14 mouse cellular contexts compared by ENCODE assay signal in the genomic region with DNA sequence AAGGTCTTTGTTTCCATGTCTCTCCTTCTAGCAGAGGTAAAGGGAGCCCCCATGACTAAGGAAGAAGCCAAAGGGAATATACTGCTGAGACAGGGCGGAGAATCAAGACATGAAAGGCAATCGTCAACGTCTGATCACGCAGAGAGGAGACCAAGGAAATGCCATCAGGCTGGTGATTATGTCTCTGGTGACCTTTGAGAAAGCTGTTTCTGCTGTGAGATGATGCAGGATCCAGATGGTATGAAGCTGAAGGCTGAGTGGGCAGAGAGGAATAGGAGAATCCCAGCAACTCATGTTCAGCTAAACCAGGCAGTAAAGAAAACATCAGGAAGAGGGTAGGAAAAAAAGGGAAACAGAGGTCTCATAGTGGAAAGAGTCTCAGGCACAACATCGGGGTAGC. TPM values are rescaled to one million over a fixed set of nuclear protein-coding genes. Genes with fewer than 3 reads are reported as not detected.
"Had no signal": no experiment of that assay in that cellular context is flagged by ENCODE, and none has a peak within 500 bp of the region (broad histone marks: within the 10 kb centered on the region; RNA-seq: fewer than 3 reads in every experiment).

No protein-coding gene starts in this region.

- H3K4me3 ChIP-seq: limb, embryonic 15.5 days; liver, embryonic 13.5 days; lung, embryonic 15.5 days; megakaryocyte, embryonic 14.5 days; midbrain, embryonic 15.5 days; neural tube, embryonic 13.5 days had no signal

- DNase-seq: kidney, adult 11 months; kidney, postnatal 10 days; liver, embryonic 13.5 days; liver, postnatal 0 days; lung, postnatal 14 days; thymus, postnatal 4 days had no signal

- H3K4me1 ChIP-seq: limb, embryonic 15.5 days; liver, embryonic 13.5 days; lung, embryonic 15.5 days; megakaryocyte, embryonic 14.5 days; midbrain, embryonic 15.5 days; neural tube, embryonic 13.5 days had no signal

- H3K9me3 ChIP-seq: limb, embryonic 15.5 days; liver, embryonic 13.5 days; lung, embryonic 15.5 days; midbrain, embryonic 15.5 days; neural tube, embryonic 13.5 days had no signal

- H3K27ac ChIP-seq: limb, embryonic 15.5 days; liver, embryonic 13.5 days; lung, embryonic 15.5 days; macrophage; midbrain, embryonic 15.5 days; neural tube, embryonic 13.5 days; stomach, postnatal 0 days had no signal

- H3K27me3 ChIP-seq: limb, embryonic 15.5 days; liver, embryonic 13.5 days; lung, embryonic 15.5 days; megakaryocyte, embryonic 14.5 days; midbrain, embryonic 15.5 days; neural tube, embryonic 13.5 days had no signal

- ATAC-seq: liver, postnatal 0 days; midbrain, embryonic 15.5 days had no signal

- H3K36me3 ChIP-seq: limb, embryonic 15.5 days; liver, embryonic 13.5 days; lung, embryonic 15.5 days; midbrain, embryonic 15.5 days; neural tube, embryonic 13.5 days had no signal

- H3K4me2 ChIP-seq: limb, embryonic 15.5 days; liver, embryonic 13.5 days; lung, embryonic 15.5 days; midbrain, embryonic 11.5 days; midbrain, embryonic 15.5 days; neural tube, embryonic 13.5 days had no signal

- H3K9ac ChIP-seq: limb, embryonic 15.5 days; liver, embryonic 13.5 days; liver, postnatal 0 days; lung, embryonic 15.5 days; midbrain, embryonic 15.5 days; neural tube, embryonic 13.5 days had no signal

RNA-seq across cellular contexts. Expression of gene B3gat1, which starts 38.4 kb away (rescaled TPM):
- polyA plus RNA-seq: liver, embryonic 13.5 days; liver, postnatal 0 days; macrophage had no signal
